Mouse (Mus musculus) c-Kit-negative CD71-positive TER-119-positive erythroid progenitor cells, embryonic 14.5 days (primary cell): ENCODE results near the gene Itln1.
"Not testable (repeated sequence)": the region's sequence is repeated elsewhere in the genome, so short reads cannot be mapped to it uniquely, and the experiment has no call there.

Source experiments
- DNase-seq: peaks from one replicate; pipeline ENCODE4 v3.0.0-alpha.2; 2013; ENCODE audit warnings: low read depth, low spot score

Itln1 gene

DNA sequence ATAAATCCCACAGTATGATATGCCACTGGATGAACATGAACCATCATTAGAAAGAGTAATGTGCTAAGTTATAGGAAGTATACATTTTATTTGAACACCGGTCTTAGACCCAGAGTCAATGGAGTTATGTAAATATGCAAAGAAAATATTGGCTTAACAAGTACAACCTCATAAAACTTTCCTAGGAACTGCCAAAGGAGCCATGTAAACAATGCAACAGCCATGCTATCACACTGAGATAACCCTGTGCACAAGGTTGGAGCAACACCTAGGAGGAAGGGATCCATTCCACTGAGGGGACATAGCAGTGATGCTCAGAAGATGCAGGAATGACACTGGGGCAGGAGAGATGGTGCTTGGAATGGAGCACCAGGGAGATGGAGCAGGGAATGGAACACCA is 21.3 kb downstream of the Itln1 start:
- no peak for DNase-seq

DNA sequence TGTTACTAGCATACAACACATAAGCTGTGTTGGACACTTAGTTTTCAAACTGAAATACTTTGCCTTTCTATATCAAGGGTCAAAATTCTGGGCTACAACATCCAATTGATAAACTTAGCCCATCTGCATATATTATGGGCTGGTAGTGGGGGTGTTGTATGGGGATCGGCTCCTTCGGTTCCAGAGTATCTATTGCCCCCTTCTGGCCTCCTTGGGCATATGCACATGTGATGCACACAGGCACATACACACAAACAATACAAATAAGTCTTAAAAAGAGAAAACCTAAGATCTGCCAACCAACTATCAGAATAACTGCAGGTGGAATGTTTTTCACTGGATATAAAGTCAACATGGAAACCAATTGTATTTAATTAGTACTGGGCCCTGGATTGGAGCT is 21.9 kb downstream of the Itln1 start:
- no peak for DNase-seq

DNA sequence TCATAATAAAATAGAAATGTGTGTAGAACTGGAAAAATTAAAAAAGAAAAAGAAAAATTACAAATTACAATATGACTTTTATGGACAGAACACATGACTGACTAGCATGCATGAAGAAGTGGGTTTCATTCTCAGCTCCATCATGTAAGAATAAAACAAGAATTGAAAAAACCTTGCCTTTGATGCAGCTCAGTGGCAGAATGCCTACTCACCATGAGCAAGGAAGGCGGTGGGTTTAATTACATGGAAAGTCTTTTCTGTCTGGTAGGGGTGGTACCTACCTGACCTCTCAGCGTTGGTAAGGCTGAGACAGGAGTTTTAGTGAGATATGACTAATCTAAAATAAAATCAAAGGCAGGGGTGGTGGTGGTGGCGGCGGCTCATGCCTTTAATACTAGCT is 30.5 kb downstream of the Itln1 start:
- no peak for DNase-seq

DNA sequence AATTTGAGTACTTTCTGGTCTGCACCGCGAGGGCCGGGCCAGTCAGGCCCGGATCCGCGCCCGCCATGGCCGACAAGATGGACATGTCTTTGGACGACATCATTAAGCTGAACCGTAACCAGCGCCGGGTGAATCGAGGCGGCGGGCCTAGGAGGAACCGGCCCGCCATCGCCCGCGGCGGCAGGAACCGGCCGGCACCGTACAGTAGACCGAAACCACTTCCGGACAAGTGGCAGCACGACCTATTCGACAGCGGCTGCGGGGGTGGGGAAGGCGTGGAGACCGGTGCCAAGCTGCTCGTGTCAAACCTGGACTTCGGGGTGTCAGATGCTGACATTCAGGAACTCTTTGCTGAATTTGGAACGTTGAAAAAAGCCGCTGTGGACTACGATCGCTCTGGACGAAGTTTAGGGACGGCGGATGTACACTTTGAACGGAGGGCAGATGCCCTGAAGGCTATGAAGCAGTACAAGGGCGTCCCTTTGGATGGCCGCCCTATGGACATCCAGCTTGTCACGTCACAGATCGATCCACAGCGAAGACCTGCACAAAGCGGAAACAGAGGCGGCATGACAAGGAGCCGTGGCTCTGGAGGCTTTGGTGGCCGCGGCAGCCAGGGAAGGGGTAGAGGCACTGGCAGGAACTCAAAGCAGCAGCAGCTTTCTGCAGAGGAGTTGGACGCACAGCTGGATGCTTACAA is 31.4 kb downstream of the Itln1 start:
- DNase-seq, result no peak

DNA sequence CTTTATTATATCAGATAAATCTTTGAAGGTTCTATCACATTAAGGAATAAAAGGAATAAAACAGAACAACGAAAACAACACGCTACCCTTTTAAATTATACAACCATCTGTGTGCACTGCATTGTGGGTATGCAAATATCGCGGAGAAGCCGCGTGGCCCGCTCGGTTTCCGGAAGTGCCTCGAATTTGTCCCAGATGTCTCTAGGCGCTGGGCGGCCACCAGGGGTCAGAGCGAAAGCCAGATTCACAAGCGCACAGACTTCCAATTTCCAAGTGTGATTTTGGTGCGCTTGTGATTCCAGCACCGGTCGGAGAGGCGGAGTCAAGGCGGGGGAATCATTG is 31.9 kb downstream of the Itln1 start, which contains the start of gene Alyref2:
Alyref2 (plus strand) TSS at position 229 of the 342 bp plus-strand sequence.
- peak; percentile 86 for DNase-seq

DNA sequence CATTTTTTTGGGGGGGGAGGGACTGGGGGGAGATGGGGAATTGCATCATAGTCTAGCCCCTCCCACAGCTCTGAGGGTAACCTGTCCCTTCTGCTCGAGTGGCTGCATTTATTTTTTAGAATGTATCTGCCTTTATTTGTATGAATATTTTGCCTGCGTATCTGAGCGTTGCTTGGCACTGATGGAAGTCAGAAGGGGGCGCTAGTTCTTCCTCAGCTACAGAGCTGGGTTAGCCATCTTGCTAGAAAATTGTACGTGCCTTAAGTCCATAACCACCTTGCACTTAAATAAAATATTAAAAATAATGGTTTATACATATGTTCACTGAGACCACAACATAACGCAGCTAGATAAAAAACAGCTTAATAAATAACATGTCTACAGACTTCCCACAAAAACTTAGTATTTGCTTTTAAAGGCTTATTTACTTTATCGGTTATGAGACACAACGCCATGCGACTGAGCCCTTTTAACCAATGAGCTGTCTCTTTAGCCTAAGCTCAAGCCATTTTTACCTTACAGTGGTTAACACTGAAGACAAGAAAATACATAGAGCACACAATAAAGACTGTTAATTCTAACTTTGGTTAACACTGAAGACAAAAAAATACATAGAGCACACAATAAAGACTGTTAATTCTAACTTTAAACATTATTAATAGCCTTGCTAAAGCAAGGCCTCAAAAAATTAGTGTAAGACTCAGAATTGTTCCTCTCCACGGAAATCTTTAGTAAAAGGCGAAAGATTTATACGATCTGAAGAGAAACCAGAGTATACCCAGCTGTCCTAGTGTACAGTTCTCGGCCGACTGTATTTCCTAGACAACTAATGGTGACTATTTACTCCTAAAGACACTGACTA is 32.5 kb downstream of the Itln1 start:
- peak; percentile 59 for DNase-seq

DNA sequence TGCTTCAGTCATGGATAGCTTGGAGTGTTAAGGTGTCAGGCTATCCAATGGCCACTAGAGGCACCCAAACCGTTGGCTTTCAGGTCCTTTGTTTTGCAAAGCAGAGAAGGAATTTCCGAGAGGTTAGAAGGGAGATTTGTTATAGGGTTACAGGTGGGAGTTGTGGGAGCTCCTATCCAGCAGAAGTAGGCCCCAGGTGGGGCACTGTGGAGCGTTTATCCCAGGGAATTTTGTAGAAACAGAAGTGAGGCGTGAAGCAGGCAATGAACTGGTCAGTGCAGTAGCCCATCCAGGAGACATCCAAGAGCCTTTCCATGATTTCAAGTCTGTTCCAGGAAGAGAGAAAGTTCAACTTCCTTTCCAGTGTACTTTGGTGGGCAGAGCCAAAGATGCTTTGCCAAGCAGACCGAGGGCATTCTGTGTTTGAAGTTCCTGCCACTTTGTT is 33.4 kb downstream of the Itln1 start:
- DNase-seq, result no peak

DNA sequence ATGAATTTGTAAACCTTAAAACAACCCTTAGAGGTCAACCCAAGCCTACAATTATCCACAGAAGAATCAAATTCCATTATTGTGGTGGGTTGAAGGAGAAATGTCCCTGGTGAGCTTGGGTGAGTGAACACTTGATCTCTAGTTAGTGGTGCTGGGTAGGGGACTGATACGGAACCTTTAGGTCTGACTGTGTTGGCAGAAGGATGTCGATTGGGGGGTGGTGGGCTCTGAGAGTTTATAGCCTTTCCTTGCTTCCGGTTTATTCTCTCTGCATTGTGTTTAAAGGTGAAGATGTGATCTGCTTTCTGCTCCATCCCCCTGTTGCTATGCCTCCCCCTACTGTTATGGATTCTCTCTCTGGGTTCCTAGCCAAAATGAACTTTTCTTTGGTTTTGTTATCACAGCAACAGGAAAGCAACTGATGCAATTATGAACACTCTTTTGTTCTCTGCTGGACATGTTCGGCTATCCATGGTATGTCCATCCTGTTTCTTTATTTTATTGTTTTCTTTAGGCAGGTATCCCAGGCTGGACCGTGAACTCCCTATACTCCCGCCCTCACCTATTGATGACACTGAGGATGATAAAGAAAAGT is 34.0 kb downstream of the Itln1 start:
- no peak for DNase-seq

DNA sequence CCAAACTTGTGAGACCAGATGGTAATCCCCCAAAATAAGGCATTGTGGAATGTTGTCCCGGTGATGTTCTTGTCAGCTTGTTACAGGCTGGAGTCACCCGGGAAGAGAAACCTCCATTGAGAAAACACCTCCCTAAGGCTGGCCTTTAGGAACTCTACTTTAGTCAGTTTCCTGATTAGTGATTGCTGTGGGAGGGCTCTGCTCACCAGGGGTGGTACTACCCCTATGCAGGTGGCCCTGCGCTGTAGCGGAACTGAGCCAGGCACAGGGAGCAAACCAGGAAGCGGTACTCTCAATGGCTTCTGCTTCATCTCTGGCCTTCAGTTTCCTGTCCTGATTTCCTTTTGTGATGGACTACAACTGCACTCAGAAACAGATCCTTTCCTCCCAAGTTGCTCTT is 35.2 kb downstream of the Itln1 start:
- DNase-seq, result no peak

DNA sequence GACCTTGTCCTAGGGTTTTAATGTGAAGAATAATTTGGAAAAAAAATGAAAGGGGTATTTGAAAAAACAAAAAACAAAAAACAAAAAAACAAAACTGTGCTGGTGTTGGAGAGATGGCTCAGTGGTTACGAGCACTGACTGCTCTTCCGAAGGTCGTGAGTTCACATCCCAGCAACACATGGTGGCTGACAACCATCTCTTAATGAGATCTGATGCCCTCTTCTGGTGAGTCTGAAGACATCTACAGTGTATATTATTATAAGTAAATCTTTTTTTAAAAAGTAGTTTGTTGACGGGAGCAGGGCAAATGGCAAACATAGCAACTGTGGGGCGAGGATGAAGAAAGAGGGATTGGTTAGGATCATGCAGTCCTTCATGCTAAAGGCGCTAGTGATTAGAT is 39.7 kb downstream of the Itln1 start:
- DNase-seq, result no peak

DNA sequence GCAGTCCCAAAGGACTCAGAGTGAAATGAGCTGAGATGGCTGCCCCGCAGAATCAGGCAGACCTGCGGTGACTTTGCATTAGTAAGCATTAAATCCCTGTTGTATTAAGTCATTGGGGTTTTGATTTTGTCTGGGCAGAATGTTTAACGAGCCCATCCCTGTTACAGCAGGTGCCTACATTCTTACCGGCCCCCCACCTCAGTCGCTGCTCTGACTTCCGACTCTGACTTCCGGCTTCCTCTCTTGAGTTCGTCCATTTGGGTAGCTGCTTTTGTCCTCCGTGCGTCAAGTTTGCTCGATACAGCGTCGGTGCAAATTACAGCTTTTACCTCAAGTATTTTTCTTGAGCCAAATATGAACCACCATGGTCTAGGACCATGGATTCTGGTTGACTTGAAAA is 40.9 kb downstream of the Itln1 start:
- DNase-seq, result no peak

DNA sequence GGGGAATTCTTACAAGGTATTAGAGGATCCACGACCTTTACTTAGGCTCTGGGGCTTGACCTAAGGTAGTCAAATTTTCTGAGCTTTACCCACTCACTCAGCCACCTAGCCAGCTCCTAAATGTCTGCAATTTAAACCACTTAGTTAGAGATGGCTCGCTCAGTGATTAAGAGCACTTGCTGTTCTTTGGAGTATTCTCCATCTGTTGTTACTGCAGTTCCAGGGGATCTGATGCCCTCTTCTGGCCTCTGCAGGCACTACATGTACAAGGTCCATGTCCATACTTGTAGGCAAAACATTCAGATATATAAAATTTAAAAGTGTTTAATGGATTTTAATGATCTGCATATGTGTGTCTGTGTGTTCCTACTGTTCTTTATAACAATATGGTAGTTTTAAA is 56.1 kb downstream of the Itln1 start:
- no peak for DNase-seq

DNA sequence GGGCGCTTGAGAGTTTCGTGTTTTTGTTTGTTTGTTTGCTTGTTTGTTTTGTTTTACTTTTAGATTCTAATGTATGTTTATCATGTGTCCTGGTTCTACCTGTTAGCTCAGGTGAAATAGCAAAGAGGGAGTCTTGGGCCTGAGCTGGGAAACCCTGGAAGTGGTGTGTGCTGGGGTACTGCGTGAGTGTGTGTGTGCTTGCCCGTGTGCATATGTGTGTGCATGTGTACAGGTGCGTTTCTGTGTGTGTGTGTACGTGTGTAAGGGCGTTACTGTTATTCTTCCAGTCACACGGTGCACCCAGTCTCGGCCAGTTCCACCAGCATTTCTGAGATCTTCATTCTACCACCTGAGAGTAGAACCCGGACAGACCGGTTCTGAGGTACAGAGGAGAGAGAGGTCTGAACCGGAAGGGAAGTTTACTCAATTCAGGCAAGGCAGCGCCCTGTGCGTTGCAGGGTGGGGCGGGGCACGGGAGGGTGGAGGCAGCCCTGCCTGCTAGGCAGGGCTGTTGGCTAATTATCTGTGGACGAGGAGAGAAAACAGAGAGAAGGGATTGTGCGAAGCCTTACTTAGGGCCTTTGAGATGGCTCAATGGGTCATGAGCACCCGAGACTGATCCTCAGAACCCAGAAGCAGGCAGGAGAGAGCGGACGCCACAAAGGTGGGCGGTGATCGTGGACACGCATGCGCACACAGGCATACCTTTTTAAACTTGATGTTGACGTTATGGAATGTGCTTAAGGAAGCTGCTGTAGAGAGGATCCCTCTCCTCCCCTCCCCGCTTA is 57.1 kb downstream of the Itln1 start:
- no peak for DNase-seq

DNA sequence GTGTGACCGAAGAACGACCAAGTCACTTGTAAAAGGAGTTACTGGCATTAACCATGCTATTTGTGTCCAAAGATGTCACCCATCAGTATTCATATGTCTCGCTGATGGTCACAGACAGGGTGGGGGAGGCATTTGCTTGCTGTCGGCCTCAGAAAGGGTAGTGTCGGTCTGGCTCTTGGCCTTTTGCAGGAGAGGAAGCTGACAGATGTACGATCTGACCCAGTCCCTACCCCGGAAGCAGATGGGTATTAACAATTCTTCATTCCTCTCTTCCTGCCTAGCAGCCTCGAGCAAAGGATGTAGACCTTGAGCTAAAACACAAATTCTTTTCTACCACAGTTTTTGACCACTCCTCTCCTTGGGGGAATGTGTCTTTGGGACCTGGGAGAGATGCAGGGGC is 58.0 kb downstream of the Itln1 start:
- DNase-seq, result no peak

DNA sequence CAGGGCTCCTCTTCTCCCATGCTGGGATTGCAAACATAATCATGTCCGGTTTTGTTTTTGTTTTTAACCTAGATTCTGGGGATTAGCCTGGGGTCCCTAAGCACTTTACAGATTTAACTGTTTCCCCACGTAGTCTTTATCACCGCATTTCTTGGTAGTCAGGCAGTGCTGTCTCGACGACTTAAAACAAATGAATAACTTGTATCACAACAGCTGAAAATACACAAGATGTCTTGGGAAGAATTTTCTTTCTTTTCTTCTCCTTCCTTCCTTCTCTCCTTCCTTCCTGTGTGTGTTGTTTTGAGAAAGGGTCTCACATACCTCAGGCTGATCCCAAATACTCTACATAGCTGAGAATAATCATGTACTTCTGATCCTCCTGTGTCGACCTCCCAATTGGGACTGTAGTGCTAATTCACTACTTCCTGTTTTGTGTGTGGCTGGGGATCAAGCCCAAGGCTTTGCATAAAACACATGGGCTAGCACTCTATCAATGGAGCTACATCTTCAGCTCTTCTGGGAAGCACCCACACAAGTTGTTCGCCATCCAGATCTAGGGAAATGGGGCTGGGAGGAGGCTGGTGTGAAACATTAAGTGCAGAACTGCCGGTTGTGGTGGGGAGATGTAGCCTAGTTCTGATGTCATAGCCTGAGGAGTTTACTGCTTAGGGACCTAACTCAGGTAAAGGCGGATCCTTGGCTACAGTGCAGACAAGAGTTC is 61.0 kb downstream of the Itln1 start:
- DNase-seq, result no peak

DNA sequence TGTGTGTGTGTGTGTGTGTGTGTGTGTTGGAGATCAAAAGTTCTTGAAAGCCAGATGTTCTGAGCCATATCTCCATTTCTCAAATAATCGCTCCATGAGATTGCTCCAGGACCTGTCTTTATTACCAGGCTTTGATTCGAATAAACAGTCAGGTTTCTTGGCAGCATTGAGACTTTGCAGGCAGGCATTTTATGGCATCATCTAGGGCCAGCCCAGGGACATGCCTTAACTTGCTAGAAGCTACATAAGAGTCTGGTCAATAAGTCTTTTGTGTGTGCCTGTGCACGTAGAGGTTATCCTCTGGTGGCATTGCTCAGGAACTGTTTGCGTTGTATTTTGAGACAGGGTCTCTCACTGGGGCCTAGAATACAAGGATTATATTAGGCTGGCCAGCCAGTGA is 61.6 kb downstream of the Itln1 start:
- no peak for DNase-seq

DNA sequence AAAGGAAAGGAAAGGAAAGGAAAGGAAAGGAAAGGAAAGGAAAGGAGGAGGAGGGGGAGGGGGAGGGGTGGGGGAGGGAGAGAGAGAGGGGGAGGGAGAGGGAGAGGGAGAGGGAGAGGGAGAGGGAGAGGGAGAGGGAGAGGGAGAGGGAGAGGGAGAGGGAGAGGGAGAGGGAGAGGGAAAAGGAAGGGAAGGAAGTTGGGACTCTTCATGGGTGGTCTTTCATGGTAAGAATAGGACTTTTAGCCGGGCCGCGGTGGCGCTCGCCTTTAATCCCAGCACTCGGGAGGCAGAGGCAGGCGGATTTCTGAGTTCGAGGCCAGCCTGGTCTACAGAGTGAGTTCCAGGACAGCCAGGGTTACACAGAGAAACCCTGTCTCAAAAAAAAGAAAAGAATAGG is 63.2 kb downstream of the Itln1 start:
- DNase-seq, result not testable (repeated sequence)

DNA sequence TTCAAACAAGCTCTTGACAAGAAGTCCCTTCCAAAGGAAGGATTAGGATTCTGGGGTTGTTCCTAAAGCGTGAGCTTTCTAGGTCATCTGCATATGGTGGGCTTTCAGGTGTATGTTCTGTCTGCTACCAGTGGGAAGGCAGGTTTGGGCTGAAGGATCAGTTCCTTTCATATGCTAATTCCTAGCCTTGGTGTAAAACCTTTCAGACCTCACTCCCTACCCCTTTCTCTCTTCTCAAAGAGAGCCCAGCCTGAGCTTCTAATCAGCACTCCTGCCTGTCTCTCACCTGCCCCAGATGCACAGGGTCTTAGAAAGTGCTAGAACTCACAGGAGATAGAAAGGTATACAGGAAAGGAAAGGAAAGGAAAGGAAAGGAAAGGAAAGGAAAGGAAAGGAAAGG is 63.6 kb downstream of the Itln1 start:
- DNase-seq, result no peak

DNA sequence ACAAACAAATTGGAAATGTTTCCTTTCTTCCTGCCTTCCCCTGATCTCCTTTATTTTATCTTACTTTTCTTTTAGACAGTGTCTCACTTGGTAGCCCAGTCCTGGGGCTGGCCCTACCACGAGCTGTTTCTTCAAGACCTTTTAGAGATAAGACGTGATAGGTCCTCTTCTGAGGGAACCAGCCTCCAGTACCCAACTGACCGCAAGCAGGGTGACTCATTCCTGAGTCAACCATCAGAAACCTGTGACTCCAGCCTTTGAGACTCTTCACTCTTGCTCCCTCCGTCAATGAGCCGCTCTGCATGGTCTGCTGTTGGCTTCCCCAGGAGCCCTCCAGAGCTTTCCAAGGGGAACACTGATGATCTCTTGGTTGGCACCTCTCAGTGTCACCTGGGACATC is 64.2 kb downstream of the Itln1 start:
- DNase-seq, result no peak

DNA sequence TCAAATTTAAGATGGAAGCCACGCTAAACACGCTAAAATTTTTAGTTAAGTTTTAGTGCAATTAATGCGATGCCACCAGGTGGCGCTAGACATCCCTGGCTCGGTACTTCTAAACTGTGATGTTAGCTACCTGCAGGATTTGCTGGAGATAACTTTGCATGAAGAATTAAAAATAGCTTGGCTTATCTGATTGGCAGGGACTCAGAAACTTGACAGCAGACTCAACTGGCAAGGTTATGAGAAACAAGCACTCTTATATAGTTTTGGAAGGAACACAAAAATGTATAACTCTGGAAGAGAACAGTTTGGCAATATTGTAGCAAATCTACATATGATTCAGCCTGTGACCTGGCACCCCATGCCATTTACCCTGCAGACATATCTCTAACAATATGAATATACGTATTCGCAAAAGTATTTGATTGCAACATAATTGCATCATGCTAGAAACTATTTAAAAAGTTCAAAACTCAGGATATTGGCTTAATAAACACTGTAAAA is 64.7 kb downstream of the Itln1 start:
- DNase-seq, result peak; percentile 28

DNA sequence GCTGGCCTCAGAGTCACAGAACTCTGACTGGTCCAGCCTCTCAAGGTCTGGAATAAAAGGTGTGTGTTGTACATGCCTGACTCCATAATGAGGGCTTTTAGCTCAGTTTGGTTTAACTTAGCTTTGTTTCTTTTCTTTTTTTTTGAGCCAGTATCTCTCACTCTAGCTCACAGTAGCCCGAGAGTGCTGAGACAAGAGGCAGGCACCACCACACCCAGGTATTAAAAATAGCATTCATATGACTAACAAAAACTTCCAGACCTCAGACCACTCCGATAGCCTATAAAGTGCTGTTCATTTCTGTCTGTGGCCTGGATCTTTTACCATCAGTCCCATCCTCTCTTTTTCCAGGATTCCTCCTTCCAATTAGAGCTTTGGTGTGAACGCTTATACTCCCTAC is 65.4 kb downstream of the Itln1 start:
- no peak for DNase-seq
